Mouse (Mus musculus) C2C12 (cell line): ENCODE measurements at regions not wholly inside any gene's neighbourhood (a gene's known extent, or its start where the extent isn't known, plus 50 kb on each side); places are given as distances from the start of the nearest gene placed in this dataset.

ENCODE experiments used
- H3K27me3 ChIP-seq: one replicate; pipeline ENCODE4 v1.6.1; 2011; ENCODE audit not compliant: control insufficient read depth, insufficient read depth, insufficient read length
- H3K36me3 ChIP-seq: one replicate; pipeline ENCODE4 v1.6.1; 2011; ENCODE audit not compliant: control insufficient read depth, insufficient read depth
- H3K4me3 ChIP-seq: one replicate; pipeline ENCODE4 v1.5.1; 2011; ENCODE audit warnings: mild to moderate bottlenecking, control low read depth; ENCODE audit not compliant: poor library complexity, insufficient read depth, severe bottlenecking
- H3K79me2 ChIP-seq: one replicate; pipeline ENCODE4 v1.6.1; 2011; ENCODE audit not compliant: control insufficient read depth, insufficient read depth
- H3K79me3 ChIP-seq: one replicate; pipeline ENCODE4 v1.6.1; 2011; ENCODE audit warnings: low read depth, control low read depth
- H3ac ChIP-seq: one replicate; pipeline ENCODE3; 2011; ENCODE audit warnings: low read depth; ENCODE audit not compliant: control insufficient read depth, insufficient read length
- CEBPB ChIP-seq: IDR thresholded peaks from one replicate; pipeline ENCODE4 v1.6.1; 2011; ENCODE audit warnings: low read depth, mild to moderate bottlenecking, control low read depth, moderate library complexity
- CTCF ChIP-seq: IDR thresholded peaks from one replicate; pipeline ENCODE4 v1.5.1; 2011; ENCODE audit not compliant: control insufficient read depth, insufficient read depth, insufficient read length
- FOSL1 ChIP-seq: IDR thresholded peaks from one replicate; pipeline ENCODE4 v1.8.0; 2011; ENCODE audit warnings: mild to moderate bottlenecking, low read length; ENCODE audit not compliant: poor library complexity, insufficient read depth, severe bottlenecking
- MAX ChIP-seq: IDR thresholded peaks from one replicate; pipeline ENCODE4 v1.6.1; 2011; ENCODE audit warnings: mild to moderate bottlenecking, control low read depth
- MYOD1 ChIP-seq: IDR thresholded peaks from one replicate; pipeline ENCODE4 v1.6.1; 2011; ENCODE audit warnings: low read depth; ENCODE audit not compliant: control insufficient read depth, insufficient read length
- MYOG ChIP-seq: IDR thresholded peaks from one replicate; pipeline ENCODE4 v1.6.1; 2011; ENCODE audit not compliant: control insufficient read depth, insufficient read length; ENCODE audit errors: extremely low read depth
- USF1 ChIP-seq: IDR thresholded peaks from one replicate; pipeline ENCODE4 v1.6.1; 2011; ENCODE audit warnings: low read depth, mild to moderate bottlenecking, control low read depth, moderate library complexity

- Histone ChIP-seq H3K36me3 (no peaks in the 10 kb centered on the region), H3K79me2 (no peaks in the 10 kb centered on the region), H3K79me3 (no peaks in the 10 kb centered on the region), H3K27me3 (no peaks in the 10 kb centered on the region), H3ac (no peak overlapping the region), H3K4me3 (no peak overlapping the region)
- TF ChIP-seq MYOD1 (no peak), USF1 (no peak), CTCF (no peak), CEBPB (no peak), MAX (no peak), MYOG (no peak), FOSL1 (no peak)
Measured at GRCm38 (mm10) chrX:12933294-12933807, 137.9 kb upstream of the Usp9x start.

- H3K79me3 ChIP-seq: no peaks in the 10 kb centered on the region
- no peak overlapping the region for H3K4me3 ChIP-seq
- TF ChIP-seq CTCF (no peak), FOSL1 (no peak), MAX (no peak), CEBPB (no peak), MYOG (no peak), MYOD1 (no peak), USF1 (no peak)
- no peaks in the 10 kb centered on the region for H3K79me2 ChIP-seq
- H3K36me3 ChIP-seq: no peaks in the 10 kb centered on the region
- H3K27me3 ChIP-seq: no peaks in the 10 kb centered on the region
- H3ac ChIP-seq: no peak overlapping the region
Measured at GRCm38 (mm10) chrX:12930242-12930641, 141.1 kb upstream of the Usp9x start.

GRCm38 (mm10) chrX:12927797-12928589 is 143.3 kb upstream of the Usp9x start:
- Histone ChIP-seq H3ac (no peak overlapping the region), H3K36me3 (no peaks in the 10 kb centered on the region), H3K79me3 (no peaks in the 10 kb centered on the region), H3K79me2 (no peaks in the 10 kb centered on the region), H3K27me3 (no peaks in the 10 kb centered on the region), H3K4me3 (no peak overlapping the region)
- no peak for TF ChIP-seq USF1
- no peak for TF ChIP-seq MYOD1
- no peak for TF ChIP-seq FOSL1
- no peak for TF ChIP-seq MAX
- TF ChIP-seq MYOG: no peak
- no peak for TF ChIP-seq CEBPB
- TF ChIP-seq CTCF: no peak

- no peaks in the 10 kb centered on the region for H3K79me2 ChIP-seq
- TF ChIP-seq CEBPB: no peak
- TF ChIP-seq USF1: no peak
- no peak for TF ChIP-seq FOSL1
- no peak for TF ChIP-seq CTCF
- no peak for TF ChIP-seq MAX
- no peak for TF ChIP-seq MYOG
- no peak for TF ChIP-seq MYOD1
- no peaks in the 10 kb centered on the region for H3K79me3 ChIP-seq
- no peak overlapping the region for H3ac ChIP-seq
- no peaks in the 10 kb centered on the region for H3K27me3 ChIP-seq
- H3K4me3 ChIP-seq: no peak overlapping the region
- no peaks in the 10 kb centered on the region for H3K36me3 ChIP-seq
Measured at GRCm38 (mm10) chrX:12924705-12925644, 146.3 kb upstream of the Usp9x start.

- Histone ChIP-seq H3K79me2 (no peaks in the 10 kb centered on the region), H3K79me3 (no peaks in the 10 kb centered on the region), H3ac (no peak overlapping the region), H3K27me3 (no peaks in the 10 kb centered on the region), H3K4me3 (no peak overlapping the region), H3K36me3 (no peaks in the 10 kb centered on the region)
- TF ChIP-seq USF1 (no peak), FOSL1 (no peak), MYOD1 (no peak), MAX (no peak), MYOG (no peak), CTCF (no peak), CEBPB (no peak)
Measured at GRCm38 (mm10) chrX:12919576-12919975, 151.7 kb upstream of the Usp9x start.
